Mouse (Mus musculus) liver, embryonic 11.5 days (tissue): ENCODE data around the gene Pdzd4. TPM values are rescaled to one million over a fixed set of nuclear protein-coding genes. Genes with fewer than 3 reads are reported as not detected.

Source experiments
- ATAC-seq: fragments of 200-750 bp; cut with Nextera tagmentation; replicated peaks from 2 replicates; pipeline ENCODE4 v1.8.0; 2017; ENCODE audit warnings: moderate number of reproducible peaks, mild to moderate bottlenecking, moderate TSS enrichment, moderate library complexity; ENCODE audit not compliant: low FRiP score
- DNase-seq: peaks from one replicate; pipeline ENCODE4 v3.0.0-alpha.2; 2017; ENCODE audit warnings: low spot score
- H3K27ac ChIP-seq: fragments of 300-500 bp; sonication (generic); 2 replicates; pipeline ENCODE4 v1.5.1; 2014; ENCODE audit warnings: mild to moderate bottlenecking, low read depth, low read length, control low read depth
- H3K27me3 ChIP-seq: fragments of 300-500 bp; sonication (generic); replicated peaks from 2 replicates; pipeline ENCODE4 v1.6.1; 2014; ENCODE audit warnings: low read length, mixed read lengths; ENCODE audit not compliant: control insufficient read depth, insufficient read depth
- H3K36me3 ChIP-seq: fragments of 300-500 bp; sonication (generic); 2 replicates; pipeline ENCODE4 v1.6.1; 2014; ENCODE audit warnings: mild to moderate bottlenecking, low read length, moderate library complexity, mixed read lengths; ENCODE audit not compliant: control insufficient read depth, insufficient read depth
- H3K4me1 ChIP-seq: fragments of 300-500 bp; sonication (generic); replicated peaks from 2 replicates; pipeline ENCODE4 v1.6.1; 2014; ENCODE audit warnings: low read length, mixed read lengths; ENCODE audit not compliant: control insufficient read depth, insufficient read depth
- H3K4me2 ChIP-seq: fragments of 300-500 bp; sonication (generic); 2 replicates; pipeline ENCODE4 v1.6.1; 2014; ENCODE audit warnings: mild to moderate bottlenecking, control low read depth, moderate library complexity
- H3K4me3 ChIP-seq: fragments of 300-500 bp; sonication (generic); 2 replicates; pipeline ENCODE4 v1.5.1; 2014; ENCODE audit warnings: low read depth, low read length, control low read depth
- H3K9ac ChIP-seq: fragments of 300-500 bp; sonication (generic); 2 replicates; pipeline ENCODE4 v1.6.1; 2014; ENCODE audit warnings: low read depth, low read length, control low read depth
- H3K9me3 ChIP-seq: fragments of 300-500 bp; sonication (generic); 2 replicates; pipeline ENCODE4 v1.6.1; 2016; ENCODE audit warnings: low read length, inconsistent platforms, mixed read lengths; ENCODE audit not compliant: control insufficient read depth
- WGBS: fragments of 180-500 bp; shearing (Covaris S2); extraction: QIAGEN DNeasy Blood & Tissue Kit; methylation state at CpG from one replicate; pipeline ENCODE4 v1.1.7; 2014; 5-methylcytosine and 5-hydroxymethylcytosine counted together
- polyA plus RNA-seq: library from polyadenylated mRNA; unstranded; fragments of >200 nt; fragmentation: Nextera tagmentation; extraction: Ambion mirVana; gene quantifications from 2 replicates; pipeline ENCODE4 v1.2.1, GENCODE M21; 2014

Pdzd4 gene
- 0.25 and 0.86 TPM in 2 replicates for polyA plus RNA-seq

GRCm38 (mm10) chrX:73824185-73825151 lies at the start of gene Pdzd4:
Gene Pdzd4, minus strand, starts transcription at chrX:73824969.
- DNase-seq, result peak; percentile 47
- Histone ChIP-seq H3K27ac (no peak within 1 kb of the TSS), H3K36me3 (no peaks in the 10 kb centered on the region), H3K4me3 (peak within 1 kb of the TSS; percentile 56), H3K27me3 (peaks cover 40% of the 10 kb centered on the region), H3K4me1 (0 out of 2 replicates have a peak, but pooled peaks cover 3% of the 10 kb centered on the region), H3K9ac (peak within 1 kb of the TSS; percentile 43; the same call in 1 of the 2 replicates), H3K9me3 (no peaks in the 10 kb centered on the region), H3K4me2 (peak within 1 kb of the TSS; percentile 81)
- WGBS, result 11% methylated on average over 71 of the region's 84 CpGs
- no peak; the same call in 1 of the 2 replicates for ATAC-seq

DNA sequence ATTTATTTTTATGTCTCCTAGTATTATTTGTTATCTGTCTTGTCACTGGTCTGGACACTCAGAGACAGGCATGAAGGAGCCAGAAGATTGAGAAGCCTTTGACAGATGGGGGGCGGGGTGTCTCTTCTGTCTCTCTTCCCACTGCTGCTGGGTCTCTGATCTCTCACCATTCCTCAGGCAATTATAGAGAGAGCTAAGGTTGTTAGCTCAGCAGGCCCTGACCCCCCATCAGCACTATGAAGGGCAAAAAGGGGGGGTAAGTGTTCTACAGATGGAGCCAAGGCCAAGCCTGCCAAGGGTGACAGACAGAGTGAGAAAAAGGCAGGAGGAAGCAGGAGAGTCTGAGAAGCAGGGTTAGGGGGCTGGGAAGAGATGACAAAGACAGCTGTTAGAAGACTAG lies 47.2 kb upstream of the Pdzd4 start:
- H3K4me3 ChIP-seq, result no peak overlapping the region
- no peaks in the 10 kb centered on the region for H3K9me3 ChIP-seq
- H3K4me1 ChIP-seq, result no peaks in the 10 kb centered on the region
- DNase-seq, result no peak
- H3K4me2 ChIP-seq, result no peak overlapping the region
- H3K36me3 ChIP-seq, result no peaks in the 10 kb centered on the region
- 31% methylated on average over 1 of the region's 1 CpGs for WGBS
- H3K27ac ChIP-seq, result no peak overlapping the region
- ATAC-seq, result no peak
- peaks cover 7% of the 10 kb centered on the region; the same call in 1 of the 2 replicates for H3K27me3 ChIP-seq
- no peak overlapping the region for H3K9ac ChIP-seq

DNA sequence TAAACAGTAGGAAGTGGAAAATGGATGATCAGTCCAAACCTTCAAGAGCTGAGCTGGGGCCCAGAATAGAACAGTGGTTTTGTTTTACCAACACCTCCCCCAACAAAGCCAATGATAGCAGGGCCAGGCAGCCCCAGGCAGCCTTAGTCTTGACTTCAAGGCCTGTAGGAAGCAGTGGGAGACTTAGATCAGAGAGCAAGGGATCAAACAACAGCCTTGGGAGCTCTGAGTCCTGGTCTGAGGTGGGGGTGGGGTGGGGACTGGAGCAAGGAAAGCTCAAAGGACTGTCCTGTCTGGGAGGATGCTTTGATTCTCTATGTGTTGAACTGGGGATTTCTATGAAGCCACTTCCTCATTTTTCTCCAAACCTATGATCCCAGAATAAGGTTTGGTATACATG lies 46.7 kb upstream of the Pdzd4 start:
- Histone ChIP-seq H3K27me3 (peaks cover 4% of the 10 kb centered on the region; the same call in 1 of the 2 replicates), H3K4me2 (no peak overlapping the region), H3K9ac (no peak overlapping the region), H3K36me3 (no peaks in the 10 kb centered on the region), H3K27ac (no peak overlapping the region), H3K9me3 (no peaks in the 10 kb centered on the region), H3K4me3 (no peak overlapping the region), H3K4me1 (no peaks in the 10 kb centered on the region)
- ATAC-seq (no peak), DNase-seq (no peak)

- ATAC-seq (no peak), DNase-seq (peak; percentile 42)
- Histone ChIP-seq H3K4me1 (no peaks in the 10 kb centered on the region), H3K9me3 (no peaks in the 10 kb centered on the region), H3K4me3 (no peak overlapping the region), H3K27ac (no peak overlapping the region), H3K4me2 (no peak overlapping the region), H3K36me3 (no peaks in the 10 kb centered on the region), H3K27me3 (no peaks in the 10 kb centered on the region), H3K9ac (no peak overlapping the region)
- 8% methylated on average over 5 of the region's 5 CpGs for WGBS
Observed at GRCm38 (mm10) chrX:73869334-73869733, 44.6 kb upstream of the Pdzd4 start.

- 65% methylated on average over 1 of the region's 1 CpGs for WGBS
- H3K27ac ChIP-seq, result no peak overlapping the region
- DNase-seq, result no peak
- H3K4me3 ChIP-seq, result no peak overlapping the region
- H3K9ac ChIP-seq, result no peak overlapping the region
- no peak overlapping the region for H3K4me2 ChIP-seq
- H3K4me1 ChIP-seq, result no peaks in the 10 kb centered on the region
- H3K36me3 ChIP-seq, result no peaks in the 10 kb centered on the region
- 0 out of 2 replicates have a peak, but pooled peaks have one; percentile 29 for ATAC-seq
- H3K9me3 ChIP-seq, result no peaks in the 10 kb centered on the region
- H3K27me3 ChIP-seq, result no peaks in the 10 kb centered on the region
Observed at GRCm38 (mm10) chrX:73867852-73868251, 43.1 kb upstream of the Pdzd4 start.

DNA sequence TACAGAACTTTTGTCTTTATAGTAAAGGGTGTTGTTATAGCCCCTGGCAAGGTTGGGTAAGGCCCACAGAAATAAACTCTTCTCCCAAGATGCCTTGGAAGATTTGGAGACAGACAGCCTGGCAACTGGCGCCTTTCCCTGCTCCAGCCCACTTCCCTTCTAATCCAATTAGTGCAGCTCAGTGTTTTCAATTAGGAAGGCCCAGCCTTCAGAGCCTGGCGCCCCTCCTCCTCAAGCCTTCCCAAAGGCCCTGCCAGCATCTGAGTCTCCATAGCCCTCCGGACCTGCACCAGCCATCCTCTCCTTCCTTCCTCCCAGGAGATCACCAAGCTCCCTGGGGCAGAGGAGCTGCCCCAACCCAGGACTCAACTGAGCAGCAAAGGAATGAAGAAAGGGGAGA lies 42.5 kb upstream of the Pdzd4 start:
- no peak overlapping the region for H3K4me2 ChIP-seq
- H3K4me3 ChIP-seq, result no peak overlapping the region
- no peak overlapping the region for H3K9ac ChIP-seq
- no peaks in the 10 kb centered on the region for H3K27me3 ChIP-seq
- no peak for ATAC-seq
- H3K36me3 ChIP-seq, result no peaks in the 10 kb centered on the region
- no peak for DNase-seq
- WGBS, result 31% methylated on average over 3 of the region's 3 CpGs
- no peaks in the 10 kb centered on the region for H3K4me1 ChIP-seq
- no peaks in the 10 kb centered on the region for H3K9me3 ChIP-seq
- H3K27ac ChIP-seq, result no peak overlapping the region

- Histone ChIP-seq H3K36me3 (no peaks in the 10 kb centered on the region), H3K27me3 (no peaks in the 10 kb centered on the region), H3K4me1 (no peaks in the 10 kb centered on the region), H3K4me2 (no peak overlapping the region), H3K9me3 (no peaks in the 10 kb centered on the region), H3K9ac (no peak overlapping the region), H3K27ac (no peak overlapping the region), H3K4me3 (no peak overlapping the region)
- 70% methylated on average over 3 of the region's 3 CpGs for WGBS
- ATAC-seq (no peak), DNase-seq (no peak)
Observed at GRCm38 (mm10) chrX:73864692-73865091, 39.9 kb upstream of the Pdzd4 start.

DNA sequence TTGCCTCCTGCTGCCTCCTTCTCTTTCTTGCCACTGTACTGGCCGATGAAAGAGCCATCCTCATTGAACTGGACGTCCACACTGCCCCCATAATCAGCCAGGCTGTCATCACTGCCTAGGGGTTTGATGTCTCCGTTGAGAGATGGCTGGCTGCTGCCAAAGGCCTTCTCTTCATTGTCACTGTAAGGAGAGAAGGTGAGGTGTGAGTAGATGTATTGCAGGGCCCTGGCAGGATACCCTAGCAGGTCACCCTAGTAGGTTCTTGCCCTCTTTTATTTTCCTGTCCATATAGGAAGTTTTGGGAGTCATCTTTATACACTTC lies 30.3 kb upstream of the Pdzd4 start:
- DNase-seq, result no peak
- Histone ChIP-seq H3K36me3 (no peaks in the 10 kb centered on the region), H3K27me3 (no peaks in the 10 kb centered on the region), H3K4me2 (no peak overlapping the region), H3K9ac (no peak overlapping the region), H3K4me1 (no peaks in the 10 kb centered on the region), H3K27ac (no peak overlapping the region), H3K9me3 (no peaks in the 10 kb centered on the region), H3K4me3 (no peak overlapping the region)
- ATAC-seq, result no peak
- 56% methylated on average over 3 of the region's 3 CpGs for WGBS
